Mouse (Mus musculus): Measurements from ENCODE around the gene Emc10. TPM values are rescaled to one million over a fixed set of nuclear protein-coding genes. Genes with fewer than 3 reads are reported as not detected.

Emc10 gene
- polyA plus RNA-seq, 1 experiment from 2014 or later = 129 TPM

DNA sequence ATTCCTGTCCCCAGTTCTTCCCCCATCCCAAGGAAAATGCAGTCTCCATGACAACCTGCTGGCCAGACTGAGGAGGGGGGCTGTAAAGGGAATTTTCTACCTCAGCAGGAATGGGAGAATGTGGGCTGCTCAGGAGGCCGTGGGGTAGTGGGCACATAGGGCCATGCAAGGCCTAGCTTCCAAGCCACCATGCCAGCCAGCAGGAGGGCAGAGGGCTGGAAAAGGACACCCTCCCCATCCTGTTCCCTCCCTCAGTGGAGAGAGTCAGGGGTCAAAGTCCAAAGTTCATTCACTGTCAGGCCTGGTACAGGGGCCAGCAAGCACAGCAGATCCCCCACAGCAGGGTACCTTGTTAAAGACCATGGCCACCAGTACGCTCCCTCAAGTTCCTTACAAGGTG is 31.2 kb downstream of the Emc10 start, which contains the start of gene Aspdh:
TSS of gene Aspdh (plus strand) at position 281 of the 400 bp plus-strand sequence.
- peak within 1 kb of the TSS; percentile 27 for H3K4me2 ChIP-seq (replicated peaks)
- peaks cover 10% of the 10 kb centered on the region; the same call in 1 of the 2 replicates for H3K27me3 ChIP-seq
- no peaks in the 10 kb centered on the region for H3K9me3 ChIP-seq
- peak within 1 kb of the TSS; percentile 47 for H3K9ac ChIP-seq (replicated peaks)
- peak within 1 kb of the TSS; percentile 92 for H3K27ac ChIP-seq
- H3K4me1 ChIP-seq (replicated peaks) = peaks cover 73% of the 10 kb centered on the region
- no peak for ATAC-seq
- peaks cover 42% of the 10 kb centered on the region for H3K36me3 ChIP-seq
- no peak within 1 kb of the TSS for H3K4me3 ChIP-seq (replicated peaks)
- WGBS = 37% methylated on average over 2 of the region's 2 CpGs

DNA sequence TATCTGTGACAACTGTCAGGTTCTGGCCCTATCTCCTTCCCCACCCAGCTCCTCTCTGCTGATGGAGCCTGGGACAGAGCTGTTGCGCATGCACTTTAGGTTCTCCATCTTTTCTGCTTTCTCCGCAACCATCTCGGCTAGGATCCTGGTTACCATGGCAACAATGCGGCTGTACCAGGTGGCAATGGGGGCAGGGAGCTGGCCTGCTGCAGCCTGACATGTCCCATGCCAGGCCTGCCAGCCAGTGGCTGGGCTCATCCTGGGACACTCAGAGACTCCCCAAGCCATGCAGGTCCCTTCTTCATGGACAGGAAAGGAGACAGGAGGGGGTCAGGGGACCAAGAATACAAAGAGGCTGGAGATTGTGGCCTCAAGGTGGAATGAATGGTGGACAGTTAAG is 31.8 kb downstream of the Emc10 start:
- peaks cover 68% of the 10 kb centered on the region for H3K4me1 ChIP-seq (replicated peaks)

DNA sequence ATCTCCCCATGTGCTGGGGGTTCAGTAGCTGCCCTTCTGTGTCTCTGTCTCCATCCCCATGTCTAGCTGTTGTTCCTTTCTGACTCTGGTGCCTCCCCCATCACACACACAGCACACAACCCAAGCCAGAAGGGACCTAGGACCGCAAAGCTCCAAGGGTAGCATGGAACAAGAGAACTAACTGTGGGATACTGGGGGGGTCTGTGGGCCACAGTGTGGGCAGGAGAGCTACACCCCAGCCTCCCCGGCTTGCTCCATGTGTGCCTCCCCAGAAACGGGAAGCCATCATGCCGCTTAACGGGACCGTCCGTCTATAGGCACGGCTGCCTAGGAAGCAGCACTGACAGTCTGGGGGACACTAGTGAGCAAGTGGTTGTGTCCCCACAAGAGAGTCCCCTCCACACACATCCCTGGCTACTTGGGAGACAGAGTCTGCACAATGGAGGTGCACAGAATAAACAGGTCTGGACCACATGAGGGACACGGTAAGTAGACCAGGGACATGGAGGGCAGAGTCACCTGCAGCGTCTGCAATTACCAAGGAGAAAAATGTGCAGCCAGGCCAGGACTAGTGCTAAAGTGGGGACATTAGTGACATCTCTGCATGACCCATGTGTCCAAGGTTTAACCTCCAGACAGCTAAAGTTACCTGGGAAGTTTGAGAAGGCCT is 32.6 kb downstream of the Emc10 start:
- 87% methylated on average over 10 of the region's 10 CpGs for WGBS
- Histone ChIP-seq H3K36me3 (peaks cover 56% of the 10 kb centered on the region), H3K4me2 (replicated peaks) (no peak overlapping the region), H3K27ac (peak overlapping the region; percentile 92), H3K9me3 (no peaks in the 10 kb centered on the region), H3K27me3 (peaks cover 10% of the 10 kb centered on the region; the same call in 1 of the 2 replicates), H3K4me3 (replicated peaks) (no peak overlapping the region), H3K4me1 (replicated peaks) (peaks cover 60% of the 10 kb centered on the region), H3K9ac (replicated peaks) (peak overlapping the region; percentile 47)
- no peak for ATAC-seq

More for the DNA sequence above, 31.8 kb downstream of the Emc10 start:
- Histone ChIP-seq H3K9ac (replicated peaks) (peak overlapping the region; percentile 47), H3K4me3 (replicated peaks) (no peak overlapping the region), H3K4me2 (replicated peaks) (peak overlapping the region; percentile 27), H3K9me3 (no peaks in the 10 kb centered on the region), H3K27me3 (peaks cover 10% of the 10 kb centered on the region; the same call in 1 of the 2 replicates), H3K36me3 (peaks cover 48% of the 10 kb centered on the region), H3K27ac (peak overlapping the region; percentile 92)
- 5% methylated on average over 4 of the region's 4 CpGs for WGBS
- no peak for ATAC-seq

DNA sequence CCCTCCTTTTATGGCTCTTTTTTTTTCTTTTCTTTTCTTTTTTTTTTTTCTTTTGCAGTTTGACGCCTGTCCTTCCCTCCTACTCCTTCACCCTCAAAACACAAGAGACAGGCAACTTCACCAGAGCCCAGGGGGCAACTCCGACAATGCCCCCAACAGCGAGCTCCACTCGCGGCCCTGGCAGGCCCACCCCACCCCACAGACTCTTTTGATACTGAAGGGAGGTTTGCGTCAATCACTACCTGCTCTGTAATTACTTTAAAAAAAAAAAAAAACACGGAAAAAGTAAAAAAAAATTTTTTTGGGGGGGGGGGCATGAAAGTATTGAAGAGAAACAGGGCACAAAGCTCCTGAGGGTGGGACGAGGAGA is 33.3 kb downstream of the Emc10 start:
- Histone ChIP-seq H3K9ac (replicated peaks) (no peak overlapping the region), H3K4me3 (replicated peaks) (no peak overlapping the region), H3K27ac (peak overlapping the region; percentile 92), H3K4me2 (replicated peaks) (no peak overlapping the region), H3K4me1 (replicated peaks) (peaks cover 56% of the 10 kb centered on the region), H3K9me3 (no peaks in the 10 kb centered on the region), H3K36me3 (peaks cover 63% of the 10 kb centered on the region), H3K27me3 (peaks cover 10% of the 10 kb centered on the region; the same call in 1 of the 2 replicates)
- no peak for ATAC-seq
- 51% methylated on average over 8 of the region's 8 CpGs for WGBS

DNA sequence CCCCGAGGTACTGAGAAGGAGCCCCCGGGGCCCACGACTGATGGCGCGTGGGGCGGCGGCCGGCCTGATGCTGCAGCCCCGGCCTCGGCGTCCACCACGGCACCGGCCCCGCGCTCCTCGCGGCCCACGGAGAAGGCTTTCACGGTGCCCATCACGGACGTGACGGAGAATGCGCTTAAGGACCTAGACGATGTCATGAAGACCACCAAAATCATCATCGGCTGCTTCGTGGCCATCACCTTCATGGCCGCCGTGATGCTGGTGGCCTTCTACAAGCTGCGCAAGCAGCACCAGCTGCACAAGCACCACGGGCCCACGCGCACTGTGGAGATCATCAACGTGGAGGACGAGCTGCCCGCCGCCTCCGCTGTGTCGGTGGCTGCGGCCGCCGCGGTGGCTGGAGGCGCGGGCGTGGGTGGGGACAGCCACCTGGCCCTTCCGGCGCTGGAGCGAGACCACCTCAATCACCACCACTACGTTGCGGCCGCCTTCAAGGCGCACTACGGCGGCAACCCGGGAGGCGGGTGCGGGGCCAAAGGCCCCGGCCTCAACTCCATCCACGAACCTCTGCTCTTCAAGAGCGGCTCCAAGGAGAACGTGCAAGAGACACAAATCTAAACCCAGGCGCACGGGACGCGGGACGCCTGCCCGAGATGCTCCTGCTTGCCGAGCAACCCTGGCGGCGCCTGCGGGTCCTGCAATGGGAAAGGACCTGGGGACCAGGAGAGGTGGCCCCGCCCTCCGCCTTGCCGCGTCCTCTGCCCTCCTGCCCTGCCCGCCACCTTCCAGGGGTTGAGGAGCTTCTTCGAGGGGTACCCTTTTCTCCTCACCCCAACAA is 33.9 kb downstream of the Emc10 start:
- H3K4me1 ChIP-seq (replicated peaks) = peaks cover 55% of the 10 kb centered on the region
- peaks cover 10% of the 10 kb centered on the region; the same call in 1 of the 2 replicates for H3K27me3 ChIP-seq
- H3K36me3 ChIP-seq = peaks cover 69% of the 10 kb centered on the region
- H3K4me2 ChIP-seq (replicated peaks) = no peak overlapping the region
- no peaks in the 10 kb centered on the region for H3K9me3 ChIP-seq
- no peak for ATAC-seq
- peak overlapping the region; percentile 52 for H3K9ac ChIP-seq (replicated peaks)
- WGBS = 26% methylated on average over 70 of the region's 77 CpGs
- H3K4me3 ChIP-seq (replicated peaks) = no peak overlapping the region
- H3K27ac ChIP-seq = peak overlapping the region; percentile 9; the same call in 1 of the 2 replicates

DNA sequence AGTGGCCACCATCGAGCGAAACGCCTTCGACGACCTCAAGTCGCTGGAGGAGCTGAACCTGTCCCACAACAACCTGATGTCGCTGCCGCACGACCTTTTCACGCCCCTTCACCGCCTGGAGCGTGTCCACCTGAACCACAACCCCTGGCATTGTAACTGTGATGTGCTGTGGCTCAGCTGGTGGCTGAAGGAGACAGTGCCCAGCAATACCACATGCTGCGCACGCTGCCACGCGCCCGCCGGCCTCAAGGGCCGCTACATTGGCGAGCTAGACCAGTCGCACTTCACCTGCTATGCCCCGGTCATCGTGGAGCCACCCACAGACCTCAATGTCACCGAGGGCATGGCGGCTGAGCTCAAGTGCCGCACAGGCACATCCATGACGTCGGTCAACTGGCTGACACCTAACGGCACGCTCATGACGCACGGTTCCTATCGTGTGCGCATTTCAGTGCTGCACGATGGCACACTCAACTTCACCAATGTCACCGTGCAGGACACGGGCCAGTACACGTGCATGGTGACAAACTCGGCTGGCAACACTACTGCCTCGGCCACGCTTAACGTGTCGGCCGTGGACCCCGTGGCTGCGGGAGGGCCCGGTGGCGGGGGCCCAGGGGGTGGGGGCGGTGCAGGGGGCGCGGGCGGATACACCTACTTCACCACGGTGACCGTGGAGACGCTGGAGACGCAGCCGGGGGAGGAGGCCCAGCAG is 34.7 kb downstream of the Emc10 start:
- 76% methylated on average over 50 of the region's 57 CpGs for WGBS
- Histone ChIP-seq H3K27ac (no peak overlapping the region), H3K27me3 (peaks cover 10% of the 10 kb centered on the region; the same call in 1 of the 2 replicates), H3K4me1 (replicated peaks) (peaks cover 47% of the 10 kb centered on the region), H3K9ac (replicated peaks) (peak overlapping the region; percentile 52), H3K9me3 (no peaks in the 10 kb centered on the region), H3K4me3 (replicated peaks) (no peak overlapping the region), H3K4me2 (replicated peaks) (no peak overlapping the region), H3K36me3 (peaks cover 77% of the 10 kb centered on the region)
- ATAC-seq = no peak

DNA sequence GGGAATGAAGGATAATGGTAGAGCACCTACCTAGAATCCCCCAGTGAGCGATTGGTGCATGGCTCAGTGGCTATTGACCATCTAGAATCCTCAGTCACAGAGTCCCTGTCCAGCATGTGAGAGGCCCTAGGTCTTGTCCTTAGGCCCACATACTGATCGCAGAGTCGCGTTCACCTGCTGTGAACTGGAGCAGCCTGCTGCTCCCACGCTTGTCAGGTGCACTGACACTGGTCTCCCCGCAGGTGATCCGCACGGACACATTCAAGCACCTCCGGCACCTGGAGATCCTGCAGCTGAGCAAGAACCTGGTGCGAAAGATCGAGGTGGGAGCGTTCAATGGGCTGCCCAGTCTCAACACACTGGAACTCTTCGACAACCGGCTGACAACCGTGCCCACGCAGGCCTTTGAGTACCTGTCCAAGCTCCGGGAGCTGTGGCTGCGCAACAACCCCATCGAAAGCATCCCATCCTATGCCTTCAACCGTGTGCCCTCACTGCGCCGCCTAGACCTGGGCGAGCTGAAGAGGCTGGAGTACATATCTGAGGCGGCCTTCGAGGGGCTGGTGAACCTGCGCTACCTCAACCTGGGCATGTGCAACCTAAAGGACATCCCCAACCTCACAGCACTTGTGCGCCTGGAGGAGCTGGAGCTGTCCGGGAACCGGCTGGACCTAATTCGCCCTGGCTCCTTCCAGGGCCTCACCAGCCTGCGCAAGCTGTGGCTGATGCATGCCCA is 35.4 kb downstream of the Emc10 start:
- H3K27me3 ChIP-seq = peaks cover 10% of the 10 kb centered on the region; the same call in 1 of the 2 replicates
- H3K4me1 ChIP-seq (replicated peaks) = peaks cover 42% of the 10 kb centered on the region
- no peak overlapping the region for H3K4me2 ChIP-seq (replicated peaks)
- no peak overlapping the region for H3K4me3 ChIP-seq (replicated peaks)
- no peak for ATAC-seq
- H3K27ac ChIP-seq = no peak overlapping the region
- no peak overlapping the region for H3K9ac ChIP-seq (replicated peaks)
- peaks cover 83% of the 10 kb centered on the region for H3K36me3 ChIP-seq
- WGBS = 87% methylated on average over 31 of the region's 31 CpGs
- H3K9me3 ChIP-seq = no peaks in the 10 kb centered on the region

DNA sequence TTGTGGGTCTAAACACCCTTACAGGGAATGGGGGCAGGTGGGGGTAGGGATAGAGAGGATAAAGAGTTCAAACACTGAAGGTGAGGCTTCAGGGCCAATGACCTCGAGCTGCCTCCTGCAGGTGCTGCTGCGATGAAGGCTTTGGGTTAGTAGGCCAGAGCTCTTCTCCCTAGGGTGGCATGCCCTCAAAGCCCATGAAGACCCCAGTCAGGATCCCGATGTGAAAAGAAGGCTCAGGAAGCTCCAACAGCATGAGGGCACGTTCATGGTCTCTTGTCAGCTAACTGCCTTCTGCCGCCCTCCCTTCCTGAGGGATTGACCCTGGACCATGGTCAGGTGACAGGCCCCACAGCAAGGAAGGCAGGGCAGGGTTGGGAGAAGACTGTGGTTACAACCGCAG is 36.3 kb downstream of the Emc10 start:
- Histone ChIP-seq H3K4me1 (replicated peaks) (peaks cover 33% of the 10 kb centered on the region), H3K4me2 (replicated peaks) (no peak overlapping the region), H3K9me3 (no peaks in the 10 kb centered on the region), H3K9ac (replicated peaks) (no peak overlapping the region), H3K27me3 (peaks cover 10% of the 10 kb centered on the region; the same call in 1 of the 2 replicates), H3K4me3 (replicated peaks) (no peak overlapping the region), H3K27ac (no peak overlapping the region), H3K36me3 (peaks cover 90% of the 10 kb centered on the region)
- ATAC-seq = no peak
- 79% methylated on average over 6 of the region's 6 CpGs for WGBS

DNA sequence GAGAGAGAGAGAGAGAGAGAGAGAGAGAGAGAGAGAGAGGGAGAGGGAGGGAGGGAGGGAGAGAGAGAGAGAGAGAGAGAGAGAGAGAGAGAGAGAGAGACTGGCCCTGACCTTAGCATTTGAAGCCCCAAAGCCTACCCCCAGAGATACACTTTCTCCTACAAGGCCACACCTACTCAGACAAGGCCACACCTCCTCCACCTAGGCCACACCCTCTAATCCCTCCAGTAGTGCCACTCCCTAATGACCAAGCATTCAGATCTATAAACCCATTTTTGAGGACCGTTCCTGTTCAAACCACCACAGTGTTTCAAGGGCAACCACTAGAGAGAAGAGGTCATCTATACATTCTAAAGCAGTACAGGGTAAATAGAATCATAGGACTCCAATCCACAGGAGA is 40.0 kb downstream of the Emc10 start:
- no peak overlapping the region for H3K4me3 ChIP-seq (replicated peaks)
- peaks cover 87% of the 10 kb centered on the region for H3K36me3 ChIP-seq
- no peak for ATAC-seq
- H3K9ac ChIP-seq (replicated peaks) = no peak overlapping the region
- no peaks in the 10 kb centered on the region for H3K9me3 ChIP-seq
- H3K27me3 ChIP-seq = peaks cover 3% of the 10 kb centered on the region; the same call in 1 of the 2 replicates
- 88% methylated on average over 1 of the region's 1 CpGs for WGBS
- no peak overlapping the region for H3K27ac ChIP-seq
- no peak overlapping the region for H3K4me2 ChIP-seq (replicated peaks)
- peaks cover 25% of the 10 kb centered on the region for H3K4me1 ChIP-seq (replicated peaks)

DNA sequence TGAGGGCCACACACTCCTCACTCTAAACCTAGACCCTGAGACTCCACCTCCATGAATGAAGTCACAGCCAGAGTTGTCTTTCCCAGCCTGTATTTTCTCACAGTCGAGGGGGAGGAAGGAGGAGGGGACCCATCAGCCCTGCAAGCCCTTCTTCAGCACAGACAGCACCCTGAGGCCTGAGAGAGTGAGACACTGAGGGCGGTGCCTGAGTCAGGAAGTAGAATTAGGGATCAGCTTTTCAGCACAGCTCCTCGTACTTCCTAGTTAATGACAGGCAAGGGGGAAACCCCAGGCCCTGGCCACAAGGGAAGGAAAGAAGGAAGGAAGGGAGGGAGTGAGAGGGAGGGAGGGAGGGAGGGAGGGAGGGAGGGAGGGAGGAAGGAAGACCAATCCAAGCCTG is 43.1 kb downstream of the Emc10 start:
- no peak overlapping the region for H3K4me3 ChIP-seq (replicated peaks)
- 0 out of 2 replicates have a peak, but pooled peaks have one; percentile 9 for ATAC-seq
- 23% methylated on average over 3 of the region's 3 CpGs for WGBS
- peaks cover 80% of the 10 kb centered on the region for H3K36me3 ChIP-seq
- H3K27me3 ChIP-seq = no peaks in the 10 kb centered on the region
- peak overlapping the region; percentile 39 for H3K9ac ChIP-seq (replicated peaks)
- H3K4me1 ChIP-seq (replicated peaks) = peaks cover 47% of the 10 kb centered on the region
- no peaks in the 10 kb centered on the region for H3K9me3 ChIP-seq
- no peak overlapping the region for H3K4me2 ChIP-seq (replicated peaks)
- peak overlapping the region; percentile 19; the same call in 1 of the 2 replicates for H3K27ac ChIP-seq

All from midbrain, embryonic 13.5 days (tissue).